Mouse (Mus musculus): ENCODE results near the gene Ccdc149.

DNA sequence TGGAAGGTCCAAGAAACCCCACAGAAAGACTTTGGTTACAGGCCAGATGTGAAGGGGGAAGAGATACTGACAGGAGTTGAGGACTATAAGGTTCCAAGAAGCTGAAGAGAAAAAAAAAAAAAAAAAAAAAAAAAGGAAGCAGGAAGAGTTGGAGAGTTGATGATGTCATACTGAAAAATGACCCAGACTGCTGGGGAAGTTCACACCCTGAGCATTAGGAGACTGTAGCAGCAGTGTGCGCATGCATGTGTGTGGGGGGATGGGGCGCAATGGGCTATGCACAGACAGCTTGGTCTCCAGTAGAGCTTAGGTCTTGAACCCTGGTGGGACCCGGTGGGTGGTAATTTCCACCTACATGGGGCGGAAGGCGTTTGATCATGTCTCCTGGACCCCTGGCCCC is 87.6 kb downstream of the Ccdc149 start:
- TF ChIP-seq CTCF (IDR thresholded peaks at IDR 0.05) (no peak), POLR2A (IDR thresholded peaks at IDR 0.05; ENCODE audit: insufficient read depth, low read depth, low read length) (no peak)

Measured in heart, adult 2 months (tissue).